Mouse (Mus musculus): ENCODE measurements around the gene Srcap.
"Not testable (repeated sequence)": the region's sequence is repeated elsewhere in the genome, so short reads cannot be mapped to it uniquely, and the experiment has no call there.

The Srcap gene

GRCm38 (mm10) chr7:127511808-127512230 lies at the start of gene Srcap:
Gene Srcap, plus strand, starts transcription at chr7:127511983.
- DNase-seq = peak; percentile 90 to 93

GRCm38 (mm10) chr7:127465191-127465590 lies 46.6 kb upstream of the Srcap start:
- no peak for DNase-seq

GRCm38 (mm10) chr7:127465670-127466069 lies 46.1 kb upstream of the Srcap start:
- not testable (repeated sequence) for DNase-seq

- DNase-seq = no peak
These were observed 45.2 kb upstream of the Srcap start for GRCm38 (mm10) chr7:127466606-127467005.

- DNase-seq = peak in 1 of 2 experiments; percentile 21
These were observed 41.6 kb upstream of the Srcap start for GRCm38 (mm10) chr7:127470011-127470715.

- DNase-seq = peak; percentile 75 to 79
These were observed 40.8 kb upstream of the Srcap start for GRCm38 (mm10) chr7:127470743-127471645.

- peak; percentile 38 to 58 for DNase-seq
These were observed 40.2 kb upstream of the Srcap start for GRCm38 (mm10) chr7:127471646-127472010.

- DNase-seq = no peak
These were observed 39.7 kb upstream of the Srcap start for GRCm38 (mm10) chr7:127472060-127472459.

DNA sequence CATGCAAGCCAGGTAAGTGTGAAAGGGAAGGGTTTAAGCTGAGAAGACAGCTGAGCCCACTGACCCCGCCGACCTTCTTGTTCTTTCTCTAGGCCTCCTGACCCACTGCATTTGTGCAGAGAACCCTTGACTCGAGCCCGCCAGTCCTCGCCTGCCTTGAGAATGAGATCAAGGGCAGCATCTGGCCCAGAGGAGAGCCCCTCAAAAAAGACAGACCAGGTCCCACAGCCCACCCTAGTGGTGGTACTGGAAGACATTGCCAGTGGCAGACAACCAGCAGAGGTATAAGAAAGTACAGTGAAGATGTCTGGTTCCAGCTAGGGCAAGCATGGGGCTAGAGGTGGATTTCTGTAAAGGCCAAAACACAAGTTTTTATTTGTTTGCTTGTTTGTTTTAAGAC lies 38.1 kb upstream of the Srcap start:
- DNase-seq = no peak

DNA sequence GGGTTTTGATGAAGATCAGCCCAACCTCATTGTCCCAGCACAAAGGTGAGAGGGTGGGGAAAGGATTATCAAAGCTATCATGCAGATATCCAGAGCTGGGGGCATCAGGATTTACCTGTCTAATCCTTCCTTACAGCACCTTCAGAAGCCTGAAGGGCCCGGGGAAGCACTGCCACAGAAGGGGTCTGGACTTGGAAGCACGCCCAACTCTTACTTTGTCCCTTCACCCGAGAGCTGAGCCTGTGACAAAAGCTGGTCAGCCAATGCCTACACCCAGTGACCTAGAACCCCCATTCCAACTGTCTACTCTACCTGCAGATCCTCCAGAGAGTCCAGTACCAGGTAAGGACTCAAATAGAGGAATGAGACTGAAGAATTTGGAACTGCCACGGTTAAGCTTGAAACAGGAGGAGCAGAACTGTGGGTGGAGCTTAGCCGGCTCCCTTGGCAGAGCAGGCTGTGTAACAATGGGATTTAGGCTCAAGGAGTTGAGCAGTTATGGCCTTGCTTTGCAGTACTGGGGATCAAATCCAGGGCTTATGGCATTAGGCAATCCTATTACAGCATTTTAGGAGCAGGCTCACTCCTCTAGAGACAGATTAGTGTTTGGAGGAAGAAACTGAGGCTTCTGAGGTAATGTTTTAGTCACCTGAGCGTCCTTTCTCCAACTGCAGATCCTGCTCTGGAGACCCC lies 37.3 kb upstream of the Srcap start:
- no peak for DNase-seq

- DNase-seq = no peak
These were observed 36.5 kb upstream of the Srcap start for GRCm38 (mm10) chr7:127475186-127475740.

GRCm38 (mm10) chr7:127476336-127476735 lies 35.4 kb upstream of the Srcap start:
- no peak for DNase-seq

- no peak for DNase-seq
These were observed 34.9 kb upstream of the Srcap start for GRCm38 (mm10) chr7:127476855-127477254.

- DNase-seq = peak; percentile 97 to 98
These were observed 33.8 kb upstream of the Srcap start for GRCm38 (mm10) chr7:127477687-127478634.

DNA sequence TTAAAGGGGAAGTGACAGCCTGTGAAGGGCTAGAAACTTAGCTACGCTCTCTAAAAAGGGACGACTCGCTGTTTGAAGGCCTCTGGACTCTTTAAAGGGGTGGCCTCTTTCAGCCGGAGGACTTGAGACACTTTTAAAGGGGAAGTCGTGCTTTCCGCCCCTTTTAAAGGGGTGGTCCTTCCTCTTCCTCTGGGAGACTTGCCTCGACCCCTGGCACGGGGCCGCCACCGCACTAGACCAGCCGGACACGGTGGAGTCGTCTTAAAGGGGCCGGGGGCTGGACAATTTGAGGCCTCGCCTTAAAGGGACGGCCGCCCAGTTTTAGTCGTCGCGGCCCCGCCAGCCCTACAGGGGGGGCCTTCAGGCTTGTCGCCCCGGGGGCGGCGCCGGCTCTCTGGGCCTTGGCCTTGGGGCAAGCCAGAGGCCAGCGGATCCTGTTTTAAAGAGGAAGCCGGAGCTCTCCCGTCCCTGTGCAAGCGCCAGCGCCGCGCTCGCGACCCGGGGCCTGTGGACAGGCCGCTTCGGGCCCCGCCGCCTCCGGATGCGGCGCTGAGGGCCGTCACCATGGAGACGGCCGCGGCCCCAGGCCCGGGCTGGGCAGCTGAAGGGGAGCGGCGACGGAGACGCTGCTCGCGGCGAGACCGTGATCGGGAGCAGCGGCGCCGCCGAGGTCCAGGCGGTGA lies 33.0 kb upstream of the Srcap start, which contains the start of gene Fbrs:
Gene Fbrs, plus strand, starts transcription at position 565 of the 683 bp plus-strand sequence.
- DNase-seq = peak; percentile 79 to 81

GRCm38 (mm10) chr7:127479318-127480225 lies 32.2 kb upstream of the Srcap start:
- peak in 1 of 2 experiments; percentile 32 for DNase-seq

GRCm38 (mm10) chr7:127480321-127480720 lies 31.5 kb upstream of the Srcap start:
- DNase-seq = peak; percentile 69

DNA sequence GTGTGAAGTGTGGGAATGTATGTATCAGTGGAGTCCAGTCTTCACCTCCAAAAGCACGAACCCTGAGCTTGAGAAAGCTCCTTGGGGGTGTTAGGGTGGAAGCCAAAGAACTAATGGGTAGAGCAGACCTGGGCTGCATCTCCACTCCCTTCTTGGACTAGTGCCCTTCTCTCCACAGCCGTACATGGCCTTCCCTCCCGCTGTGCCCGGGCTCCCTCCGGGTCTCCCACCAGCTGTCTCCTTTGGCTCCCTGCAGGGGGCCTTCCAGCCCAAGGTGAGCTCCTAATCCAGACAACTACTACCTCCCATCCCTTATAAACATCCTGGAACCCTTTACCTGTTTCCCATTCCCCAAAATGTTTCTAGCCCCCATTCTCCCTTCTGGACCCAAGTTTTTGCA lies 26.4 kb upstream of the Srcap start:
- no peak for DNase-seq

DNA sequence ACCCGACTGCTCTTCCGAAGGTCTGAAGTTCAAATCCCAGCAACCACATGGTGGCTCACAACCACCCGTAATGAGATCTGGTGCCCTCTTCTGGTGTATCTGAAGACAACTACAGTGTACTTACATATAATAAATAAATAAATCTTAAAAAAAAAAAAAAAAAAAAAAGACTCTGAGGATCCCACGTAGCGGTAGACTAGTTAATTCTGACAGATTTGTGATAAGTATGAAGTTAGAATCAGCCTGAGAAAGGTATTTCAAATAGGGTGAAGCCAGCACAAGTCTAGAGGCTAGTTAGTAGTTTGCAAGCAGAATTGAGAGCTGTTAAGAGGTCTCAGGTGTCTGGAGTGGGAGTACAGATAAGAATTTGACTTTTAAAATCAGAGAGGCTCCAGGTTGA lies 23.4 kb upstream of the Srcap start:
- not testable (repeated sequence) for DNase-seq

GRCm38 (mm10) chr7:127489982-127490381 lies 21.8 kb upstream of the Srcap start:
- no peak for DNase-seq
